Mouse (Mus musculus) neural tube, embryonic 14.5 days (tissue): ENCODE measurements around the gene Cd163l1. TPM values are rescaled to one million over a fixed set of nuclear protein-coding genes. Genes with fewer than 3 reads are reported as not detected.

Source experiments
- ATAC-seq: fragments of 200-750 bp; cut with Nextera tagmentation; 2 replicates; pipeline ENCODE4 v1.8.0; 2017; ENCODE audit warnings: low read depth, mild to moderate bottlenecking, moderate TSS enrichment, moderate library complexity
- H3K27ac ChIP-seq: fragments of 300-500 bp; sonication (generic); 2 replicates; pipeline ENCODE4 v1.5.1; 2014; ENCODE audit warnings: low read depth, mild to moderate bottlenecking, control low read depth, low read length, moderate library complexity, mixed read lengths
- H3K27me3 ChIP-seq: fragments of 300-500 bp; sonication (generic); 2 replicates; pipeline ENCODE4 v1.6.1; 2014; ENCODE audit warnings: low read length; ENCODE audit not compliant: control insufficient read depth, insufficient read depth
- H3K36me3 ChIP-seq: fragments of 300-500 bp; sonication (generic); 2 replicates; pipeline ENCODE4 v1.6.1; 2014; ENCODE audit warnings: low read length, mixed read lengths; ENCODE audit not compliant: control insufficient read depth, insufficient read depth
- H3K4me1 ChIP-seq: fragments of 300-500 bp; sonication (generic); 2 replicates; pipeline ENCODE4 v1.6.1; 2014; ENCODE audit warnings: low read length; ENCODE audit not compliant: control insufficient read depth, insufficient read depth
- H3K4me2 ChIP-seq: fragments of 300-500 bp; sonication (generic); 2 replicates; pipeline ENCODE4 v1.6.1; 2014; ENCODE audit warnings: mild to moderate bottlenecking, low read depth, low read length, control low read depth
- H3K4me3 ChIP-seq: fragments of 300-500 bp; sonication (generic); 2 replicates; pipeline ENCODE4 v1.5.1; 2014; ENCODE audit warnings: low read depth, low read length, control low read depth, mixed read lengths
- H3K9ac ChIP-seq: fragments of 300-500 bp; sonication (generic); replicated peaks from 2 replicates; pipeline ENCODE4 v1.6.1; 2014; ENCODE audit warnings: low read depth, mild to moderate bottlenecking, control low read depth, low read length, mixed read lengths
- H3K9me3 ChIP-seq: fragments of 300-500 bp; sonication (generic); 2 replicates; pipeline ENCODE4 v1.6.1; 2016; ENCODE audit warnings: low read length; ENCODE audit not compliant: control insufficient read depth
- WGBS: fragments of 180-500 bp; shearing (Covaris S2); extraction: QIAGEN DNeasy Blood & Tissue Kit; methylation state at CpG from one replicate; pipeline ENCODE4 v1.1.7; 2014; 5-methylcytosine and 5-hydroxymethylcytosine counted together
- polyA plus RNA-seq: library from polyadenylated mRNA; unstranded; fragments of >200 nt; fragmentation: Nextera tagmentation; extraction: Ambion mirVana; gene quantifications from 2 replicates; pipeline ENCODE4 v1.2.1, GENCODE M21; 2014

Cd163l1 gene
- polyA plus RNA-seq, 1 experiment from 2014 or later, result not detected

DNA sequence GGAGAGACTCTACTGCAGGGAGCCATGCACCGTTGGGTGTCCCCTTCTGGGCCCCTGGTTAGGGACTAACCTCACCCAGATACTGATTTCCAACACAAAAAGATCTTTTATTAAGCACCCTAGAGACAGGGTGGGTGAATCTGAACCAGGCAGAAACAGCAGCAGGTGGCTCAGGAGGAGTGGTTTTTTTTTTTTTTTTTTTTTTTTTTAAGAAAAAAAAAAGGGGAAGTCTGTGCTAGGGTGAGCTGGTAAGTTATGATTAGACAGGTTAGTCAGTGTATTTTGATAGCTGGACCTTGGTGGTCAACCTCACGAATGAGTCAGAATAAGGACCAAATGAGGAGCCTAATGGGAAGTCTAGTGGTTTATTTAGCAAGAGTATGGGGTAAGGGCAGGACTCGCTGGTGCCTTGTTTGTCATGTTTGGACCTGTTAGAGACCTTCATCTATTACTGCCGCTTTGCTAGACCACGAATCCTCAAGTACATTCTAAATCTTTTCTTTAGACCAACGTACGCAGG is 35.8 kb downstream of the Cd163l1 start:
- Histone ChIP-seq H3K4me3 (no peak overlapping the region), H3K4me1 (no peaks in the 10 kb centered on the region), H3K9me3 (no peaks in the 10 kb centered on the region), H3K4me2 (no peak overlapping the region), H3K27ac (no peak overlapping the region), H3K27me3 (no peaks in the 10 kb centered on the region), H3K9ac (no peak overlapping the region), H3K36me3 (no peaks in the 10 kb centered on the region)
- no peak for ATAC-seq
- 91% methylated on average over 7 of the region's 7 CpGs for WGBS

Other genes starting within 250 kb of the Cd163l1 start
- 0.46 and 1.4 TPM in 2 replicates for gene 6430531B16Rik, start 239.5 kb upstream of the Cd163l1 start, polyA plus RNA-seq
- 3.2 and 3.3 TPM in 2 replicates for gene Adam8, start 225.7 kb upstream of the Cd163l1 start, polyA plus RNA-seq
- 52.7 and 61.2 TPM in 2 replicates for gene Zfp511, start 181.9 kb upstream of the Cd163l1 start, polyA plus RNA-seq
- gene Tubgcp2, start 181.6 kb upstream of the Cd163l1 start, polyA plus RNA-seq, result 57.1 and 61.0 TPM in 2 replicates
- 6.6 and 8.1 TPM in 2 replicates for gene Msx3, start 169.2 kb upstream of the Cd163l1 start, polyA plus RNA-seq
- 209 and 365 TPM in 2 replicates for gene Caly, start 135.7 kb upstream of the Cd163l1 start, polyA plus RNA-seq
- gene Prap1, start 124.9 kb upstream of the Cd163l1 start, polyA plus RNA-seq, result 0.48 TPM in 1 of 2 replicates, not detected in the other
- gene Fuom, start 115.8 kb upstream of the Cd163l1 start, polyA plus RNA-seq, result 42.8 and 51.8 TPM in 2 replicates
- 9.2 and 9.9 TPM in 2 replicates for gene Paox, start 102.5 kb upstream of the Cd163l1 start, polyA plus RNA-seq
- 129 and 132 TPM in 2 replicates for gene Echs1, start 101.8 kb upstream of the Cd163l1 start, polyA plus RNA-seq
- gene Mtg1, start 80.7 kb upstream of the Cd163l1 start, polyA plus RNA-seq, result 33.7 and 39.6 TPM in 2 replicates
- gene Sprn, start 63.4 kb upstream of the Cd163l1 start, polyA plus RNA-seq, result 16.2 and 17.3 TPM in 2 replicates
- not detected in 2 replicates for gene Olfr522, start 53.5 kb upstream of the Cd163l1 start, polyA plus RNA-seq
- not detected in 2 replicates for gene Olfr523, start 45.0 kb upstream of the Cd163l1 start, polyA plus RNA-seq
- gene Olfr524, start 12.3 kb upstream of the Cd163l1 start, polyA plus RNA-seq, result not detected in 2 replicates
- not detected in 2 replicates for gene 5830411N06Rik, start 29.0 kb downstream of the Cd163l1 start, polyA plus RNA-seq
- gene Olfr525, start 102.6 kb downstream of the Cd163l1 start, polyA plus RNA-seq, result not detected in 2 replicates
- not detected in 2 replicates for gene Olfr527, start 115.8 kb downstream of the Cd163l1 start, polyA plus RNA-seq
- not detected in 2 replicates for gene Olfr60, start 143.4 kb downstream of the Cd163l1 start, polyA plus RNA-seq
- not detected in 2 replicates for gene Olfr530, start 158.1 kb downstream of the Cd163l1 start, polyA plus RNA-seq
- gene Olfr531, start 184.7 kb downstream of the Cd163l1 start, polyA plus RNA-seq, result not detected in 2 replicates
- gene Olfr532, start 203.4 kb downstream of the Cd163l1 start, polyA plus RNA-seq, result not detected in 2 replicates
- not detected in 2 replicates for gene Olfr533, start 245.1 kb downstream of the Cd163l1 start, polyA plus RNA-seq